Mouse (Mus musculus): Measurements from ENCODE around the gene 4930512M02Rik. TPM values are rescaled to one million over a fixed set of nuclear protein-coding genes. Genes with fewer than 3 reads are reported as not detected.

The 4930512M02Rik gene
- polyA plus RNA-seq, 1 experiment from 2014 or later: not detected

DNA sequence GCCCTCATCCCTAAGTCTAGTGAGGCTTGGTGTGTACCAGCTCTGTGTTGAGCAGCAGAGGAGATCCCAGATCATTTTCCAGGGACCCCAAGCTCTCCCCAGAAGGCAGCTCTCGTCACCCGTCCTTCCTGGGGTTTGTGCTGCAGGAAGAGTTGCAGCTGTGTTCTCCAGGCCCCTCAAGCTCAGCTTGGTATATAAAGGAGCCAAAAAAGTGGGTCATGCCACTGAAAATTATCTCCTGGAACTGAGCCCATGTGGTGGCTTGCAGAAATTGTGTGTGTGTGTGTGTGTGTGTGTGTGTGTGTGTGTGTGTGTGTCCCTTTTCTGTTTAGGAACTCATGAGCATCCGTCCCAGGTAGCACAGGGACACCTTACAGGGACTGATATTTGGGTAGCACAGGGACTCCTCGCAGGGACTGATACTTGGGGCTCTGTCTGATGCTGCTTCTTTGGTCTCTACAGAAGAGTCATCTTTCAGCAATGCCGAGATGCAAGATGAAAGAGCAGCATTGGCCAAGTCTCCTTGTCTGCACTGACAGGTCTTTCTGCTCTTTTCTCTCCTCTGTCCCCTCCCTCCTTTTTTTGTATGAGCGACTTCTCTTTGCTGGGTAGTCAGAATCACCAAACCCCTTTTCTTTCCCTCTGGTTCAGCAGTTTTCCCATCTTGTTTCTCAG, 62.4 kb downstream of the 4930512M02Rik start:
- peak; percentile 66 for DNase-seq (ENCODE audit: low spot score)

DNA sequence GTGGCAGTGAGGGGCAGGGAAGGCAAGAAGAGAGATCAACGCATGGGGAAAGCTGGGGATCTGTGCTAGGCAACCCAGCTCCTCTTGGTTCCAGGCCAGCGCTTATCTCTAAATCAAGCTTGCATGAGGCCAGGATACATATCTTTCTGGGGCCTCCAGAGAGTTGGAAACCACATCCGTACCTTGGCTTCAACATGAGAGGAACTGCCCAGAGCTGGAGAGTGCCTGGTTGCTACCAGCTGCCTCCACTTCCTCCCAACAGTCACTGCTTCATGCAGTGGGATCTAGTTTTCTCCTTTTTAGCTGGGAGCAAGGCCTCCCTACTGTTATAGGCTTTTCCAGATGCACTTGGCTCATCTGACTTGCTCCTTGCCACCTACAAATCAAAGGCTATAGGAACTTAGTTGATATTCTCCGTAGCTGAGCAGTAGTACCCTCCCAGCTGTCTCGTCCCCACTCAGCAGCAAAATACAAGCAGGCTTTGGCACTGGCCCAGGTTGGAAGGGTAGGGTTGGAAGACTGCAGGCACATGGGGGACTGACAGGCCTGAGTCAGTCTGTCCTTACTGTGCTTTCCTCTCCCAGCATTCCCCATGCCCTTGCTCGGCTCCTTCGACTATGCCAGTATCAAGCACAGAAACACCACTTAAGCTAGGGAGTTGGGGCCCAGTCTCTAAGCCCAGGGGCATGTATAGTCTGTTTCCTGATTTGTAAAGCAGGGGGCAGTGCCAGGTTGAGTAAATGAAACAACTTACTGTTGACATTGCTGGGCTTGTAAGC, 63.2 kb downstream of the 4930512M02Rik start:
- peak; percentile 94 for DNase-seq (ENCODE audit: low spot score)

DNA sequence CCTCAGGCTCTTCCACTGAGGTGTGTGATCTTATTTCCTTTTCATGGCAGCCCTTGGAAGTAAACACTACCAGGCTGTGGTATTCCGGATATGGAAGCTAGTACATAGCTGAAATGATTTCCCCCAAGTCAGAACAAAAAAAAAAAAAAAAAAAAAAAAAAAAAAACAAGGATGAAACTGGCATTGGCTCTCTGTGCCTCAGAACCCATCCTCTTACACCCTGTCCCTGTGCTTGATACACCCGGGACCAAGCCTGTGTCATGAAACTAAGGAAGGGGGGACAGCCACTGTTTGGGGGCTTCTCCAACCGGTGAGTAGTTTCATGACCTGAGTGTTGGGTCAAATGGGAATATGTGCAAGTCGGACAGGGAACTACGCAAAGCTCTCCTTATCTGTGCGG, 66.5 kb downstream of the 4930512M02Rik start:
- DNase-seq (ENCODE audit: low spot score): no peak

DNA sequence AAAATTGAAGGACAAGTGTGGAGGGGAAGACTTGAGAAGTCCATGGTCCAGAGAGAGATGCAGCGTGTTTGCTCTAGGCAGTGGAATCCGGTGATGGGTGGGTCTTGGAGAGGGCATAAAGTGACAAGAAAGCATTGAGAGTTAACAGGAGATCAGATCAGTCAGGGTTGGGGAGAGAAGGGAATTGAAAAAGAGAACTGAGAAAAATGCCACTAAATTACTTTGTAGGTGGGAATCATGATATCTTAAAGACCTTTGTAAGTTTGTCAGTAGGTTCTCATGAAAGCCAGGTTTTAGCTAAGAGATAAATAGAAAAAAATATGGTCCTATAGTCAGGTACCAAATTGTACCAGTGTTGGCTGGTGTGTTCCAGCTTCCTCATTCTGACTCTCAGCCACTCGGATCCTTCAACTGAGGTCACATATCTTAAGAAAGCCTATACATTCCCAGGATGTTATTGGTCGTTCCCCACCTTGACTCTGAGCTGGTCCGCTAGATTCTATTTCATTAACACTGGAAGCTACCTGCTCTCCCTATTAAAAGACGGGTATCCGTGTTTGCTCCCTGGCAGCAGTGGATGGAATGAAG, 68.4 kb downstream of the 4930512M02Rik start:
- no peak for DNase-seq (ENCODE audit: low spot score)

DNA sequence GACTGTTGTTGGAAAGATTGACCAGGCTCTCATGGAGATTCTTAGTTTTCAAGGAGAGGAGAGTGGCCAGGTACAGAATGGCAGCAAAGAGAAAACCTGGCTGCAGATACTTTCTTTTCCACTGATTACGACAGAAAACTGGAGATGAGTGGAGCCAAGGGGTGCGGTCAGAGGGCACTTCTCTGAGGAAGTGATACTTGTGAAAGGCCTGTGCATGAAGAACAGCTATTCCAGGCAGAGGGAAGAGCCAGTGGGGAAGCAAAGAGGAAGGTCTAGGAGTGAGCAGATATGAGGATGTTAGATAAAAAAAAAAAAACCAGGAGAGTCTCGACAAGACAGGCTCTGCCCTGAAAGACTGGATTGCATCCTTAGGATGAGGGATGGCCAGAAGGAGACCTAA, 69.0 kb downstream of the 4930512M02Rik start:
- DNase-seq (ENCODE audit: low spot score): no peak

DNA sequence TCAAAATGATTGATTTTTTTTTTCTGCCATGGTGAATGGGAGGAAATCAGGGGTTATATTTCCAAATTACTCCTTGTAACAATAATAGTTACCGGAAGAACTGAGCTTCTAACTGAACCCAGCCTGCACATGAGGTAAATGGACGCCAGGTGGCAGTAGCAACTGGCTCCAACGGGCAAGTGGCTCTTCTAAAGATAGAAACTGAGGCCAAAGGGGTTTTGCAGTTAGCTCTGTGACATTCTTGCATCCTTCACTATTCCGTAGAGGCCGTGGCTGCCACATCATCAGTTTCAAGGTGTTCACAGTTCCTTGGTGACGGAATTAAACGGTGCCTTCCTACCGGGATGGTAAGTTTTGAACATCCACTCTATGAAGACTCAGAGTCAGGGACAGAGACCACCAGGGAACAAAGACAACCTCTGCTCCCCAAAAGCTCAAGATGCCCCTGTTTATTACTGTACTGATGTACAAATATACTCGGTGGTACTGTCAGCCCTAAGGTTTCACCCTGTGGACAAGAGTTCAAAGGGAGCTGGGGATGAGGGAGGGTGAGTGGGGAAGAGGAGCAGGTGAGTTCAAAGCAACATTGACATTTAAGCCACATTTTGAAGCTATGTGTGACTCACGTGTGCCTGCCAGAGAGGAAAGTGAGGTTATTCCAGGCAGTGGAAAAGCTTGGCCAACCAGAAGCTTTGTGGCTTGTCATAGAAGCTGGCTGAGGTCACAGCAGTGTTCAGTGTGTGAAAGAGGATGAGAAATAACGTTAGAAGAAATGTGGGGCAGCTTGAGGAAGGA, 70.3 kb downstream of the 4930512M02Rik start:
- DNase-seq (ENCODE audit: low spot score): peak; percentile 91

DNA sequence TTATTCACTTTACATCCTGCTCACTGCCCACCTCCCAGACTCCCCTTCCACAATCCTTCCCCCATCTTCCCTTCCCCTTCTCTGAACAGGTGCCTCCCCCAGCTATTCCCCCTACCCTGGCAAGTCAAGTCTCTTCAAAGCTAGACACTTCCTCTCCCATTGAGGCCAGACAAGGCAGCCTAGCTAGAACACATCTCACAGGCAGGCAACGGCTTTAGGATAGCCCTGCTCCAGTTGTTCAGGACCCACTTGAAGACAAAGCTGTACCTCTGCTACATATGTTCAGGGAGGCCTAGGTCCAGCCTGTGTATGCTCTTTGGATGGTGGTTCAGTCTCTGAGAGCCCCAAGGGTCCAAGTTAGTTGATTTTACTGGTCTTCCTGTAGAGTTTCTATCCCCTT, 71.4 kb downstream of the 4930512M02Rik start:
- DNase-seq (ENCODE audit: low spot score): peak; percentile 62

DNA sequence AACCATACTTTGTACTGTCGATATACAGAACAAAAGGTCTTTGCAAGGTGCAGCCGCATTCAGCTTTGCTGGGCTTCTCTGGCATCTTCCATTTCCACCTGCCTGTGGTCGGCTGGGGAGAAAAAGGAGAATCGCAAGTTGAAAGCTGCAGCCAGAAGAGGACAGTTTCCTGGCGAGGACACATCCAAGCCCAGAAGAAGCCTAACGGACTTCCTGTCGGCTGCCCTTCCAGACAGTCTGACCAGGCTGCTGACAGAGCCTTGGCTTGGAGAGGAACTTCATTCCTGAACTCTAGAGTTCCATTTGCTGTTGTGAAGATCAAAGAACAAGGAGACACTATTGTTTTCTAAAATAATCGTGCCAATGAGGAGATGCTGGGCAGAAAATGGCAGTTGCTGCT, 72.1 kb downstream of the 4930512M02Rik start:
- peak; percentile 40 for DNase-seq (ENCODE audit: low spot score)

DNA sequence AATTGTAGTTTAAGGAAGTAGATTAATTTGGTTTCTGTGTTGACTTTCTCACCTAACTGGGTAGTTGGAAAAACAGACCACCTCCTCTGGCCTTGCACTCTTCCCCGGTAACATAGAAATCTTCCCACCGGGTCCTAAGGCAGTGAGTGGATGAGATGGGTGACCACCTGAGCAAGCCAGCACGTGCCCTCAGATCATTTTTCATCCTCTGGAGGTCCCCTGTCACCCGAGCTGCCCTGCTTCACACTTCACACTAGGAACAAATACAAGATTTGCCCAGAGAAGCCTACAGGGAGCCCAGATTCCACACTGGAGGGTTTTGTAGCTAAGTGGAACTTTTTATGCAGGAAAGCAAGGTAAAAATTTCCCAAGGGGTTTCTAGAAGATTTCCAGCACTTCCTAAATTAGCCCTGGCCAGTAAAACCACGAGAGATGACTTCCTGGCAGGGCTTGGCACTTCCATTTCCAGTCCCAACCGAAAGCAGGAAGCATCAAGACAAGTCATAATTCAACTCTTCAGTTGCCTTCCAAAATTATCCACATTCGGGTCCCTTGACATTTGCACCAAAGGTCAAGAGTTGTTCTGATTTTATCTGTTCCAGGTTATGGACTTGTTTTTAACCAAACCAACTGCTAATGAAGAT, 79.9 kb downstream of the 4930512M02Rik start:
- DNase-seq (ENCODE audit: low spot score): no peak

DNA sequence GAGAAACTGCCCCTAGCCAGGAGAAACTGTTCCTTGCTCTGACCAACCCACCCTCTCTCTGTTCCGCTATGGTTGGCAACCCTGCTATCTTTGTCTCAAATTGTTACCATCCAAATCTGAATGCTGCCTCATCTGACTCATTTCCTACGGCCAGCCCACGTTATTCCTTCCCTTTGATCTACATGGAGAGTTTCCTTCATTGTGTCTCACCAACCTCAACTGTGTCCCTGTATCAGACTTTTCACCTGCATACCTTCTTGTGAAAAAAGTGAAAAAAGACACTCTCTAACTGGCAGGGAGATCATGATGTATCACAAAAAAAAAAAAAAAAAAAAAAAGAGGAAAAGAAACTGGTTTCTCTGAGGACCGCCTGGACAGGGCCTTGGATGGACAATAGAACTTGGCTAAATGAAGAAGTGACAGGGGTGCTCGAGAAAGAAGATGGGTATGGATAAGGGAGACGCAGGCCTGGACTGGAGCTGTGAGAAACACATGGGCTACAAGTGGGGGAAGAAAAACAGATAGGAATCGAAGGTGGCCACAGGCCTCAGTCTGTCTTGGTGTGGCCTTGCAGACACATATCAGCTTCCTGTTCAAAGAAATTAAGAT, 80.6 kb downstream of the 4930512M02Rik start:
- DNase-seq (ENCODE audit: low spot score): no peak

DNA sequence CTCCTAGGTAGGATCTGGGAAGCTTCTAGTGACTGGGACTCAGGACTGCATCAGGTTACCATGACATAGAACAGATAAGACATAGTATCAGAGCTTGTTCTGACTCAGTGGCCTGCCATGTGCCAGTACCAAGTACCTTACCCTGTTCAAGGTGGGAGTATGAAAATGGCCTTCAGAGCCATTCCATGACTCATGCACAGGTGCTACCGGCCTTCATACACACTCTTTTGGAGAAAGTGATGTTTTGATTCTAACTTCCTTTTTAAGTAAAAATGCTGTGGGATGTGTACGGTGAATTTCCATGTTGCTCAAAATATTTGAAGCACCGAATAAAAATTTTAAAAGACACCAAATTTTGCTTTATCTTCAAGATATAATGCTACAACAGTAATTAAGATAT, 81.7 kb downstream of the 4930512M02Rik start:
- DNase-seq (ENCODE audit: low spot score): no peak

Other genes with a start within 250 kb of the 4930512M02Rik start
- gene Spata48, start 165.7 kb downstream of the 4930512M02Rik start, polyA plus RNA-seq (2015; fragmentation: Nextera tagmentation; extraction: Ambion mirVana): 5.1 and 5.9 TPM in 2 replicates
- gene Zpbp, start 165.4 kb downstream of the 4930512M02Rik start, polyA plus RNA-seq (2015; fragmentation: Nextera tagmentation; extraction: Ambion mirVana): 1.5 and 1.6 TPM in 2 replicates
- 91.7 and 100 TPM in 2 replicates for gene Ikzf1, start 57.2 kb upstream of the 4930512M02Rik start, polyA plus RNA-seq (2015; fragmentation: Nextera tagmentation; extraction: Ambion mirVana)
- gene Fignl1, start 181.1 kb upstream of the 4930512M02Rik start, polyA plus RNA-seq (2015; fragmentation: Nextera tagmentation; extraction: Ambion mirVana): 62.4 and 65.6 TPM in 2 replicates

Data from thymus, postnatal 0 days (tissue).